Mouse (Mus musculus) hematopoietic multipotent progenitor cell, adult 10-12 weeks (in vitro differentiated cells): ENCODE data around the gene Ibtk. TPM values are rescaled to one million over a fixed set of nuclear protein-coding genes. Genes with fewer than 3 reads are reported as not detected.

Experiments
- polyA plus RNA-seq: library from polyadenylated mRNA; stranded (reverse); fragments of >175 nt; gene quantifications from 2 replicates; pipeline ENCODE4 v1.2.3, GENCODE M21; 2012; ENCODE audit warnings: low replicate concordance

Ibtk gene
- polyA plus RNA-seq = 10.0 and 12.1 TPM in 2 replicates

GRCm38 (mm10) chr9:85749142-85749921 is at the start of gene Ibtk:
Ibtk (minus strand) TSS chr9:85749334.

Other genes with a start within 250 kb of the Ibtk start
- gene Tpbg, start 93.0 kb upstream of the Ibtk start, polyA plus RNA-seq = 0.11 and 0.15 TPM in 2 replicates